Mouse (Mus musculus) gastrocnemius, postnatal 10 days (tissue): ENCODE results near the gene Grpr. TPM values are rescaled to one million over a fixed set of nuclear protein-coding genes. Genes with fewer than 3 reads are reported as not detected.

Experiments
- DNase-seq: peaks from one replicate; pipeline ENCODE4 v3.0.0; 2021; ENCODE audit warnings: mixed read lengths
- long read RNA-seq, 2 experiments: library from polyadenylated mRNA; stranded (forward); transcript quantifications; one replicate each; pipeline ENCODE4 v2.0.0; 2021
- total RNA-seq, 2 experiments: library from RNA; stranded (reverse); gene quantifications; 2 replicates each; pipeline ENCODE4 v1.2.3; 2021

Grpr gene
- under 1 TPM in 1 of 2 experiments, not detected in 1; 0.20 TPM for total RNA-seq
- long read RNA-seq, experiment 1: 0 reads
- long read RNA-seq, experiment 2: 0 reads

DNA sequence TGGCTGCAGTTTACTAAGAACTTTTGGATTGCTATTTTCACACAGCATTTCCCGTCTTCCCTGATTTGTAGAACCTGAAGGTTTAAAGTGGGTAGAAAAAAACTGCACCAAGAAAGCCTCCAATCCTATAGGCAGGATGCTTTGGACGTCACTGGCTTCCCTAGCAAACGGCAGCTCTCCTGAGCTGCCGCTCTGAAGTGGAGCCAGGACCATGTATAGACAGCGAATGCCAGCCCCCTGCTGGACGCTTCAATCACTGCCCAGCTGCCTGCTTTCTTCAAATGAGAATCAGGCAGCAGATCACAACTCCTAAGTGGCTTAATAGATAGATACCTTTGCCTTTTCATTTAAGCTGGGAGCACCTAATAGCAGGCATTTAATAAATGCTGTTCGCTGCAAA is at the start of gene Grpr:
TSS of gene Grpr (minus strand) at position 12 of the 400 bp plus-strand sequence.
- peak; percentile 7 for DNase-seq

DNA sequence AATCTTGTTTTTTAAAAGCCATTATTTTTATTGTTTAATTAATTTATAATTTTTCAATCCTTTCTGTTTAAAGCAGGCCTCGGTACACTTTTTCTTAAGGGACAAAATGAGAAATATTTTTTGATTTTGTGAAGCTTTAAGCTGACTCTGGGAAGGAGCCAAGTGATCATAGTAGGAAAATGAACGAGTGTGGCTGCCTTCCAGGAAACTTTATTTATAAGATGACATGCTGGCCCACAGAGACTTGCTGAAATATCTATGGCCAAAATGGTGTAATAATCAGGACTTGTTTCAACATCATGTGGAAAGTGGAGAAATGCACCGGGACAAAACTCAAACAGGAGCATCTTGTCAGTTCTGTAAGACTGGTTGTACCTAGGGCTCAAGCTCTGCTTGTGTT is 11.0 kb upstream of the Grpr start:
- no peak for DNase-seq

DNA sequence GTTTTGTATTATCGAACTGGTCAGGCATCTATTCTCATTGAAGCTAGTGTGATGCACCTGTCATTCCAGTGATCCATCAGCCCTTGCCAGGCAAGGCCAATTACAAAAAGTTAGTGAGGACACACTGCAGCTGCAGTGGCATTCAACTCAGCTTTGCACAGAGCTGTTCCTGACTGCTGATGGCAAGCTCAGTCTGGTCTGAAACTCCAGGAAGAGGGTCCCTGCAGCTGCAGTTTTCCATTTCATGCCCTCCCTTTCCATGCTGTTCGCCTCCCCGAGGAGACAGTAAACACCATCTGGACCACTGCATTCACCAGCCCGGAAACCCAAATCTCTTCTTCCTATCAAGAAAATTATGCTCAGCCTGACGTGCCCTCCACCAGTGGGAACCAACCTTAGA is 2.4 kb downstream of the Grpr start:
- no peak for DNase-seq

DNA sequence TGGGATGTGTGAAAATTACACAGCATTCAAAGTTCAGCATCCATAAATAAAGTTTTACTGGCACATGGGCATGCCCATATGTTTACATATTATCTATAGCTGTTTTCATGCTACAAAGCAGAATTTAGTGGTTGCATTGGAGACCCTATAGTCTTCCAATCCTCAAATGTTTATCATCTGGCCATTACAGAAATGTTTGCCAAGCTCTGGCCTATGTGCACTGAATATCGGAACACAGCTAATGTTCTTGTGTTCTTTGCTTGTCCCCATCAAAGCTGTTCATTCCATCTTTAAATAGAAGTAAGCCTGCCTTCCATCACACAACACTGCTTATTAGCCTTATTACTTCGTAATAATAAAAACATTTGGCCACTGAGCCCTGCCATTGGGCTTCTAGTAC is 16.6 kb downstream of the Grpr start:
- DNase-seq: no peak

DNA sequence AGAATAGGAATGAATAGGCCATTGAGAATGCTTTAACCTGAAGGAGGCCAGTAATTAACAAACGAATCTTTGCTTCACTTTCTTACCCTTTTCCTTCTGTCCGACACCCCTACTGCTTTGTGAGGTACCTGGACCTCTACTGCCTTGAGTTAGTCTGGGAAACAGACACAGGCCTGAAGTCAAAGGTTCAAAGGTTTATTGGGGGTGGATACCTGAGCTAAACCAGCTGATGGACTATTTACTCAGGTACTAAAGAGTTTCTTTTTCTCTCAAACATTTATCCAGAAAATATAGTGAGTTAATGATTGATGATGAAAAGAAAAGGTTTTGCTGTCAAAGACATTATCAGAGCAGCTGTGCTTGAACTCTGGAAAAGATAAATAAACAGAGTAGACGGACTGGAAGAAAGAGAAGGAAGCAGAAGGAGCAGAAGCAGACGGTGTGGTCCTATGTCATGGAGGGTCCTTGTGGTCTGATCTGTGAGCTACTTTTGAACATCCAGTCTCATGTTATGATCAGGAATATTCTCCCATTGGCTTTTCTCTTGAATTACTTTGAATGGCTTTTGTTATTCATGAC is 30.4 kb downstream of the Grpr start:
- DNase-seq: no peak

DNA sequence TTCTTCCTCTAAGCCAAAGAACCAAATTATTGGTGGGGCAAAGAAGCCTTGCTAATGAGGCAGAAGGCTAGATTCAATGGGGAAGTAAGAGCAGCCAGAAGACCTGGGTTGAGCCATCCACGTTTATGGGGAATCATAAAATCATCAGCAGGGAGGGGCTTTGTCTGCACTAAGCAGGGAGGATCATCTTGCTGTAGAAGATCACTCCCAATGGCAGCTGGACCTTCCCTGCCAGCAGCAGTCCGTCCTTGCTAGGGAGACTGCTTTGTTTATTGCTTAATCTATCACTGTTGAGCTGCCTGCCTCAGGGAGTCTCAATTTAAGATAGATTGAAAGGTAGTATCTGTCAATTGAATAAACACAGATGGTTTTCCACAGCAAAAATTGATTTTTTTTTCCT is 37.7 kb downstream of the Grpr start:
- no peak for DNase-seq

DNA sequence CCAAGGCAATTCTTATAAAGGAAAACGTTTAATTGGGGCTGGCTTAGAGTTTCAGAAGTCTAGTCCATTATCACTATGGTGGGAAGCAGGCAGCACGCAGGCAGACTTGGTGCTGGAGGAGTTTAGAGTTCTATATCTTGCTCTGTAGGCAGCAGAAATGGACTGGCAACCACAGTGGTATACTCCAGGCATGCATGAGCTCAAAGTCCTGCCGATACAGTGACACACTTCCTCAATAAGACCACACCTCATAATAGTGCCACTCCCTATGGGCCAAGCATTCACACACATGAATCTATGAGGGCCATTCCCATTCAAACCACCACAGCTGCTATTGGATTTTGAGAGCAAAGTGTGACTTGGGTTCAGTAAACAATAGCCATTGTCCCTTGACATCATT is 47.4 kb downstream of the Grpr start:
- no peak for DNase-seq

Other genes with a start within 250 kb of the Grpr start
- not detected for gene Rnf138rt1, start 211.7 kb upstream of the Grpr start, total RNA-seq